Mouse (Mus musculus): ENCODE data around the gene Crybg2. TPM values are rescaled to one million over a fixed set of nuclear protein-coding genes. Genes with fewer than 3 reads are reported as not detected.
A peak's percentile ranks its signal among the peaks of the same experiment; 100 is the strongest.

The Crybg2 gene
- polyA plus RNA-seq, 2 experiments, result 0.23 to 0.42 TPM

DNA sequence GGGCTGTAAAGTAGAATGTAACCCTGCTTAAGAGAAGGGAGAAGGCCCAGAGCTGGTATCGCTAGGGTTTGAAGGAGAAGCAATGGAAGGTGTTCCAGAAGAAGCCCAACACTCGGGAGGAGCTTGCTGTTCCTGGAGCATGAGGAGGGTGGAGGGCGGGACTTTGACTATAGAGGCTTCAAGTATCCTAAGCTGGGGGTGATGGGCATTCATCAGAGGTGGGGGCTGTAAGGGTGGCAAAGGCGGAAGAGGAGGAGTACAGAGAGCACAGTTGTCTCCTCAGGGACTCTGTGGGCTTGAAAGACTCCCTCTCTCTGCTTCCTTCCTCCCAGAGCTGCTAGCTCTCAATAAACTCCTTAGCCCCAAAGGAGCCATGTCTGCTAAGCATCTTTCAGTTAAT is 39.6 kb downstream of the Crybg2 start:
- Histone ChIP-seq H3K27ac (no peak overlapping the region), H3K4me1 (replicated peaks; ENCODE audit: control insufficient read depth in 2 of 2, insufficient read depth in 2 of 2, low read length in 1 of 2) (peaks cover 0 to 11% of the 10 kb centered on the region in 2 experiments; a peak in 3 of 4 replicates), H3K4me3 (ENCODE audit: insufficient read depth in 1 of 2, low read depth in 2 of 2, low read length in 2 of 2) (no peak overlapping the region), H3K4me2 (ENCODE audit: low read depth) (no peak overlapping the region), H3K9ac (replicated peaks) (no peak overlapping the region), H3K9me3 (ENCODE audit: control insufficient read depth, low read length) (no peaks in the 10 kb centered on the region), H3K36me3 (replicated peaks; ENCODE audit: control insufficient read depth, insufficient read depth, low read depth) (no peaks in the 10 kb centered on the region), H3K27me3 (ENCODE audit: control insufficient read depth, insufficient read depth, low read length) (no peaks in the 10 kb centered on the region)
- TF ChIP-seq EP300 (IDR thresholded peaks at IDR 0.05; ENCODE audit: low read depth), result no peak
- no peak for TF ChIP-seq CTCF (IDR thresholded peaks at IDR 0.05; ENCODE audit: low read depth)
- WGBS (ENCODE audit: insufficient replicate concordance), result 59% methylated on average over 4 of the region's 4 CpGs
- DNase-seq (ENCODE audit: low read depth in 3 of 3, low spot score in 3 of 3) (no peak), ATAC-seq (ENCODE audit: insufficient read depth) (no peak)

DNA sequence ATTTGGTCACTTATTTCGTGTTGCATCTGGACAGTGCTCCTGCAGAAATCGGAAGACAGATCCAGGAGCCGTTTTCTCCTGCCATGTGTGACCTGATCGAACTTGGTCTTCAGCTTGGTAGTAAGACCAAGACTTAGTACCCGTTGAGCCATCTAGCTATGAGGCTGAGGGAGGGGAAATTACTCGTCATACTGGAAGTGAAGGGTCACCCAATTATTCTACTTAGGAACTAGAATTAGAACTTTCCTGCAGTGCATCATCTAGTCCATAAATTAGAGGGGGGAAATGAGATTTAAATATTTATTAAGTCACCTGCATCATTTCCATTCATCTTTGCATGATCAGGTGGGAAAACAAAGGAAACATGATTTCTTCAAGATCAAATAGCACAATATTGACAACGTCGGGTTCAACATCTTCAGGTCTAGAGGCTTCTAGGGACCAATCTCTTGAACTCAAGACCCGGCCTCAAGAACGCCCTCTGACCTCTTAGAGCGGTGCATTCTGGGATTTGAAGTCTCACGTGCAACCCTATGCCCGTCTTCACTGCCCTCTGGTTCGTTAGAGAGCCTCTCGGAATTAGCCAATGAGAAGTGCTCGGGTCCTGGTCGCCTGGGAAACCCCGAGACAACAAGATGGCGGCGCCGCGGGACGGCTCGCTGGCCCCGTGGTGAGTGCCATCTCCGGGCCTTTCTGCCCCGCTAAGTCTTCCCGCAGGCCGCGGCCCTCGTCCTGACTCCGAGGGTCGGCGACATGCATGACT is 41.5 kb downstream of the Crybg2 start, which contains the start of gene Ubxn11:
Gene Ubxn11 (plus strand): TSS at position 592 of the 763 bp plus-strand sequence.
- DNase-seq (ENCODE audit: low read depth in 3 of 3, low spot score in 3 of 3) (peak; percentile 83), ATAC-seq (ENCODE audit: insufficient read depth) (peak; percentile 92)
- no peaks in the 10 kb centered on the region for H3K27me3 ChIP-seq (ENCODE audit: control insufficient read depth, insufficient read depth, low read length)
- no peaks in the 10 kb centered on the region for H3K36me3 ChIP-seq (replicated peaks; ENCODE audit: control insufficient read depth, insufficient read depth, low read depth)
- peak within 1 kb of the TSS; percentile 50 for H3K9ac ChIP-seq (replicated peaks)
- no peaks in the 10 kb centered on the region for H3K9me3 ChIP-seq (ENCODE audit: control insufficient read depth, low read length)
- TF ChIP-seq EP300 (IDR thresholded peaks at IDR 0.05; ENCODE audit: low read depth), result no peak
- TF ChIP-seq CTCF (IDR thresholded peaks at IDR 0.05; ENCODE audit: low read depth), result no peak
- peak within 1 kb of the TSS; percentile 77 to 95 for H3K4me3 ChIP-seq (ENCODE audit: insufficient read depth in 1 of 2, low read depth in 2 of 2, low read length in 2 of 2)
- peaks cover 0 to 24% of the 10 kb centered on the region in 2 experiments; a peak in 3 of 4 replicates for H3K4me1 ChIP-seq (replicated peaks; ENCODE audit: control insufficient read depth in 2 of 2, insufficient read depth in 2 of 2, low read length in 1 of 2)
- H3K27ac ChIP-seq, result peak within 1 kb of the TSS; percentile 41
- 14% methylated on average over 34 of the region's 34 CpGs for WGBS (ENCODE audit: insufficient replicate concordance)
- H3K4me2 ChIP-seq (ENCODE audit: low read depth), result peak within 1 kb of the TSS; percentile 61

DNA sequence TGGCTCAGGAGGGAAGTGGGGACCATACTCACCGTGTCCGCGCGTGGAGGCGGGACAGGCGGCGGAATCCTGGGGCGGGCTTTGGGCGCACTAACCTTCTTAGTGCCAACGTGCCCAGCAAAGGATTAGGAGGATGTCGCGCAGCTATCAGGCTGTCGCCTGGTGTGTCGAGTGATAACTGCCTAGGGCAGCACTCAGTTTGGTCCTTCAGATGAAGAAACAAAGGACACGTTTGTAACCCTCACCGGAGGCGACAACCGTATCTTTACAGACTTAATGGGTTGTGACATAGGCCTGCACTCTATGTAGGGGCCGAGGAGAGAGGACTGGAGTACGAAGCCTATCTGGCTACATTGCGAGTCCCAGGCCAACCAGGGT is 42.1 kb downstream of the Crybg2 start:
- WGBS (ENCODE audit: insufficient replicate concordance), result 2% methylated on average over 21 of the region's 21 CpGs
- Histone ChIP-seq H3K4me3 (ENCODE audit: insufficient read depth in 1 of 2, low read depth in 2 of 2, low read length in 2 of 2) (peak overlapping the region; percentile 77 to 95), H3K9ac (replicated peaks) (peak overlapping the region; percentile 50), H3K4me1 (replicated peaks; ENCODE audit: control insufficient read depth in 2 of 2, insufficient read depth in 2 of 2, low read length in 1 of 2) (peaks cover 0 to 30% of the 10 kb centered on the region in 2 experiments; a peak in 3 of 4 replicates), H3K27ac (peak overlapping the region; percentile 41), H3K27me3 (ENCODE audit: control insufficient read depth, insufficient read depth, low read length) (no peaks in the 10 kb centered on the region), H3K9me3 (ENCODE audit: control insufficient read depth, low read length) (no peaks in the 10 kb centered on the region), H3K4me2 (ENCODE audit: low read depth) (peak overlapping the region; percentile 61), H3K36me3 (replicated peaks; ENCODE audit: control insufficient read depth, insufficient read depth, low read depth) (no peaks in the 10 kb centered on the region)
- ATAC-seq (ENCODE audit: insufficient read depth), result peak; percentile 84
- DNase-seq (ENCODE audit: low read depth in 3 of 3, low spot score in 3 of 3), result peak in 2 of 3 experiments; percentile 53
- TF ChIP-seq CTCF (IDR thresholded peaks at IDR 0.05; ENCODE audit: low read depth) (no peak), EP300 (IDR thresholded peaks at IDR 0.05; ENCODE audit: low read depth) (peak; percentile 33; the same call in 1 of the 2 replicates)

DNA sequence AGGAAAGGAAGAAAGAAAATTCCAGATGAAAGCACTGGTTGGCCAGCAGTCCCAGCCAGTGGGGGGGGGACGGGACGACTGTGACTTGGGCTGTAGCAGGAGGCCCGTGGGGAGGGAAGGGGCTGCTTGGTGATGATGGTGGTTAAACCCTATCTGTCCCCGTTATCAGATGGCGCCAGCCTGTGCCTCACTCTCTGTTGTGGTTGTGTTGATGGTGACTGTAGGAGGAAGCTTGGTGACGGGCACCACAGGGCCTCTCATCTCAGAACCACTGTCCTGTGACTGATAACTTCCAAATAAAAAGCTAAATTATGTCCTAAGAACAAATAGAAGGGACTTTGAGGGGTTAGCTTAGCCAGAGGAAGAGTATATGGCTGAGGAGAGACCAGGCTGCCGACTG is 45.5 kb downstream of the Crybg2 start:
- Histone ChIP-seq H3K36me3 (replicated peaks; ENCODE audit: control insufficient read depth, insufficient read depth, low read depth) (no peaks in the 10 kb centered on the region), H3K4me2 (ENCODE audit: low read depth) (peak overlapping the region; percentile 28), H3K4me1 (replicated peaks; ENCODE audit: control insufficient read depth in 2 of 2, insufficient read depth in 2 of 2, low read length in 1 of 2) (peaks cover 0 to 36% of the 10 kb centered on the region in 2 experiments; a peak in 3 of 4 replicates), H3K9me3 (ENCODE audit: control insufficient read depth, low read length) (no peaks in the 10 kb centered on the region), H3K27ac (peak overlapping the region; percentile 59), H3K4me3 (ENCODE audit: insufficient read depth in 1 of 2, low read depth in 2 of 2, low read length in 2 of 2) (no peak overlapping the region), H3K27me3 (ENCODE audit: control insufficient read depth, insufficient read depth, low read length) (no peaks in the 10 kb centered on the region), H3K9ac (replicated peaks) (no peak overlapping the region; the same call in 1 of the 2 replicates)
- ATAC-seq (ENCODE audit: insufficient read depth) (peak; percentile 53), DNase-seq (ENCODE audit: low read depth in 3 of 3, low spot score in 3 of 3) (peak in 2 of 3 experiments; percentile 65 to 70)
- 11% methylated on average over 7 of the region's 7 CpGs for WGBS (ENCODE audit: insufficient replicate concordance)
- peak; percentile 48; the same call in 1 of the 2 replicates for TF ChIP-seq EP300 (IDR thresholded peaks at IDR 0.05; ENCODE audit: low read depth)
- TF ChIP-seq CTCF (IDR thresholded peaks at IDR 0.05; ENCODE audit: low read depth), result no peak

DNA sequence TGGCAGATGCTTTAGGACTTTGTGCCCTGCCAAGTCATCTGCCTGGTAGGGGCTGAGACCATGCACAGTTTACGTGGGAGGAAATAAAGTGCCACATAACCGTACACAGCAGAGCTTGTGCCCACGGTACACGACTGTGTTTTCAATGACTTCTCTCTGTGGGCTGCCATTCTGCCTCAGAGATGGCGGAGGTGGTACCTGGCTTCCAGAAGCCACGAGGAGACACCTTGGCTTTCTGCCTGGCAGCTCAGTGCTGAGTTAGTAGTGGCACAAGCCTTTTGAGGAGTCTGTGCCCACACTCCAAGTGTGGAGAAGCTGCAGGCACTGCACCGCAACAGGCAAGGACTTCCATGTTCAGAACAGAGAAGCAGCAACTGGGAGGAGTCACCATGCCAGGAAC is 47.1 kb downstream of the Crybg2 start:
- Histone ChIP-seq H3K4me2 (ENCODE audit: low read depth) (no peak overlapping the region), H3K27ac (no peak overlapping the region), H3K9me3 (ENCODE audit: control insufficient read depth, low read length) (no peaks in the 10 kb centered on the region), H3K9ac (replicated peaks) (no peak overlapping the region), H3K27me3 (ENCODE audit: control insufficient read depth, insufficient read depth, low read length) (no peaks in the 10 kb centered on the region), H3K4me1 (replicated peaks; ENCODE audit: control insufficient read depth in 2 of 2, insufficient read depth in 2 of 2, low read length in 1 of 2) (peaks cover 4 to 45% of the 10 kb centered on the region in 2 experiments; a peak in 3 of 4 replicates), H3K36me3 (replicated peaks; ENCODE audit: control insufficient read depth, insufficient read depth, low read depth) (no peaks in the 10 kb centered on the region), H3K4me3 (ENCODE audit: insufficient read depth in 1 of 2, low read depth in 2 of 2, low read length in 2 of 2) (no peak overlapping the region)
- WGBS (ENCODE audit: insufficient replicate concordance), result 69% methylated on average over 7 of the region's 7 CpGs
- ATAC-seq (ENCODE audit: insufficient read depth) (no peak), DNase-seq (ENCODE audit: low read depth in 3 of 3, low spot score in 3 of 3) (no peak)
- TF ChIP-seq CTCF (IDR thresholded peaks at IDR 0.05; ENCODE audit: low read depth), result no peak
- TF ChIP-seq EP300 (IDR thresholded peaks at IDR 0.05; ENCODE audit: low read depth), result no peak
